Mouse (Mus musculus): Measurements from ENCODE around the gene Cend1.

DNA sequence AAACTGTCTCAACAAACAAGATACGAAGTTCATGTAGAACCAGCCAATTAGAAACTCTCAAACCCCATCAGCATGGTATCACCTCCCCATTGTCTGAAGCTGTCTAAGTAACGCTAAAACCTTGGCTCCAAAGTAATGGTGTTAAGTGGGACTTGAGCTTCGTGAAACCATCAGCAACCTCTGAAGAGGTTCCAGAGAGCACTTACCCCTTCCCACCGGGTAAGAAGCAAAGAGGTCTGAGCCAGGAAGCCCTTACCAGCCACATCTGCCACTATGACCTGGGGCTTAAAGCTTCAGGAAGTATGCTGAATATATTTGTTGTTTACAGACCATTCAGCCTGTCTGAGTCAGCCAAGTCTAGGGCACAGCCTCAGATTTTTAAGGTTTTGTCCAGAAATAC is 23.8 kb downstream of the Cend1 start:
- TF ChIP-seq CTCF (IDR thresholded peaks at IDR 0.05; ENCODE audit: low read depth, low read length) (no peak), POLR2A (IDR thresholded peaks at IDR 0.05; ENCODE audit: insufficient read depth, low read length) (no peak), EP300 (IDR thresholded peaks at IDR 0.05; ENCODE audit: insufficient read depth, low read depth, low read length) (no peak)

Measured in ES-Bruce4 (cell line).